Mouse (Mus musculus) intestine, embryonic 16.5 days (tissue): ENCODE measurements at regions not wholly inside any gene's neighbourhood (a gene's known extent, or its start where the extent isn't known, plus 50 kb on each side); places are given as distances from the start of the nearest gene placed in this dataset.

Source experiments
- ATAC-seq: fragments of 200-750 bp; cut with Nextera tagmentation; 2 replicates; pipeline ENCODE4 v1.8.0; 2017; ENCODE audit warnings: moderate TSS enrichment, moderate library complexity
- H3K27ac ChIP-seq: fragments of 300-500 bp; sonication (generic); 2 replicates; pipeline ENCODE4 v1.5.1; 2014; ENCODE audit warnings: mild to moderate bottlenecking, low read length
- H3K27me3 ChIP-seq: fragments of 300-500 bp; sonication (generic); replicated peaks from 2 replicates; pipeline ENCODE4 v1.6.1; 2014; ENCODE audit warnings: low read length, control low read depth, mixed read lengths; ENCODE audit not compliant: control insufficient read depth, insufficient read depth
- H3K36me3 ChIP-seq: fragments of 300-500 bp; sonication (generic); 2 replicates; pipeline ENCODE4 v1.6.1; 2014; ENCODE audit warnings: low read length, control low read depth; ENCODE audit not compliant: control insufficient read depth, insufficient read depth
- H3K4me1 ChIP-seq: fragments of 300-500 bp; sonication (generic); 2 replicates; pipeline ENCODE4 v1.6.1; 2014; ENCODE audit warnings: low read length, control low read depth, mixed read lengths; ENCODE audit not compliant: control insufficient read depth, insufficient read depth
- H3K4me2 ChIP-seq: fragments of 300-500 bp; sonication (generic); 2 replicates; pipeline ENCODE4 v1.6.1; 2014; ENCODE audit warnings: low read depth, low read length, control low read depth
- H3K4me3 ChIP-seq: fragments of 300-500 bp; sonication (generic); 2 replicates; pipeline ENCODE4 v1.5.1; 2014; ENCODE audit warnings: mild to moderate bottlenecking, low read length
- H3K9ac ChIP-seq: fragments of 300-500 bp; sonication (generic); 2 replicates; pipeline ENCODE4 v1.6.1; 2014; ENCODE audit warnings: low read depth, low read length
- H3K9me3 ChIP-seq: fragments of 300-500 bp; sonication (generic); 2 replicates; pipeline ENCODE4 v1.6.1; 2016; ENCODE audit warnings: low read length, control low read depth; ENCODE audit not compliant: control insufficient read depth
- WGBS: fragments of 180-500 bp; shearing (Covaris S2); extraction: QIAGEN DNeasy Blood & Tissue Kit; methylation state at CpG from one replicate; pipeline ENCODE4 v1.1.7; 2014; 5-methylcytosine and 5-hydroxymethylcytosine counted together

GRCm38 (mm10) chr13:16739563-16739962 lies 727.9 kb downstream of the Inhba start:
- no peaks in the 10 kb centered on the region for H3K9me3 ChIP-seq
- H3K4me2 ChIP-seq = no peak overlapping the region
- H3K4me1 ChIP-seq = no peaks in the 10 kb centered on the region
- no peak for ATAC-seq
- H3K4me3 ChIP-seq = no peak overlapping the region
- no peaks in the 10 kb centered on the region for H3K27me3 ChIP-seq
- H3K9ac ChIP-seq = no peak overlapping the region
- H3K36me3 ChIP-seq = no peaks in the 10 kb centered on the region
- WGBS = 86% methylated on average over 3 of the region's 3 CpGs
- H3K27ac ChIP-seq = no peak overlapping the region

GRCm38 (mm10) chr13:16744237-16744636 lies 732.6 kb downstream of the Inhba start:
- Histone ChIP-seq H3K4me1 (no peaks in the 10 kb centered on the region), H3K4me3 (no peak overlapping the region), H3K36me3 (no peaks in the 10 kb centered on the region), H3K27ac (no peak overlapping the region), H3K4me2 (no peak overlapping the region), H3K9me3 (no peaks in the 10 kb centered on the region), H3K27me3 (no peaks in the 10 kb centered on the region), H3K9ac (no peak overlapping the region)
- ATAC-seq = peak; percentile 58; the same call in 1 of the 2 replicates
- WGBS = 79% methylated on average over 1 of the region's 1 CpGs

- no peak overlapping the region for H3K4me2 ChIP-seq
- no peak for ATAC-seq
- no peaks in the 10 kb centered on the region for H3K36me3 ChIP-seq
- no peak overlapping the region for H3K9ac ChIP-seq
- H3K4me1 ChIP-seq = no peaks in the 10 kb centered on the region
- H3K4me3 ChIP-seq = no peak overlapping the region
- H3K9me3 ChIP-seq = no peaks in the 10 kb centered on the region
- H3K27me3 ChIP-seq = no peaks in the 10 kb centered on the region
- H3K27ac ChIP-seq = no peak overlapping the region
- 85% methylated on average over 1 of the region's 1 CpGs for WGBS
Measured at GRCm38 (mm10) chr13:16745644-16746043, 734.0 kb downstream of the Inhba start.

GRCm38 (mm10) chr13:16746451-16746850 lies 734.8 kb downstream of the Inhba start:
- H3K4me2 ChIP-seq = no peak overlapping the region
- ATAC-seq = no peak
- no peaks in the 10 kb centered on the region for H3K27me3 ChIP-seq
- H3K9ac ChIP-seq = no peak overlapping the region
- H3K4me3 ChIP-seq = no peak overlapping the region
- no peak overlapping the region for H3K27ac ChIP-seq
- no peaks in the 10 kb centered on the region for H3K36me3 ChIP-seq
- 83% methylated on average over 1 of the region's 1 CpGs for WGBS
- no peaks in the 10 kb centered on the region for H3K9me3 ChIP-seq
- H3K4me1 ChIP-seq = no peaks in the 10 kb centered on the region

GRCm38 (mm10) chr13:16756264-16756663 lies 744.6 kb downstream of the Inhba start:
- H3K9me3 ChIP-seq = no peaks in the 10 kb centered on the region
- H3K4me3 ChIP-seq = no peak overlapping the region
- H3K27ac ChIP-seq = no peak overlapping the region
- no peak for ATAC-seq
- H3K9ac ChIP-seq = no peak overlapping the region
- WGBS = 62% methylated on average over 3 of the region's 3 CpGs
- no peaks in the 10 kb centered on the region for H3K27me3 ChIP-seq
- H3K4me2 ChIP-seq = no peak overlapping the region
- H3K36me3 ChIP-seq = no peaks in the 10 kb centered on the region
- H3K4me1 ChIP-seq = no peaks in the 10 kb centered on the region

GRCm38 (mm10) chr13:16760045-16760444 lies 748.4 kb downstream of the Inhba start:
- Histone ChIP-seq H3K4me3 (no peak overlapping the region), H3K9me3 (no peaks in the 10 kb centered on the region), H3K36me3 (no peaks in the 10 kb centered on the region), H3K27me3 (no peaks in the 10 kb centered on the region), H3K4me2 (no peak overlapping the region), H3K27ac (no peak overlapping the region), H3K4me1 (no peaks in the 10 kb centered on the region), H3K9ac (no peak overlapping the region)
- ATAC-seq = no peak

- no peak overlapping the region for H3K4me2 ChIP-seq
- no peak overlapping the region for H3K27ac ChIP-seq
- H3K9me3 ChIP-seq = no peaks in the 10 kb centered on the region
- no peaks in the 10 kb centered on the region for H3K36me3 ChIP-seq
- H3K27me3 ChIP-seq = no peaks in the 10 kb centered on the region
- H3K4me3 ChIP-seq = no peak overlapping the region
- ATAC-seq = no peak
- WGBS = 59% methylated on average over 4 of the region's 4 CpGs
- H3K9ac ChIP-seq = no peak overlapping the region
- H3K4me1 ChIP-seq = no peaks in the 10 kb centered on the region
Measured at GRCm38 (mm10) chr13:16761415-16761814, 749.8 kb downstream of the Inhba start.

GRCm38 (mm10) chr13:16762326-16762725 lies 750.7 kb downstream of the Inhba start:
- H3K4me1 ChIP-seq = no peaks in the 10 kb centered on the region
- ATAC-seq = no peak
- no peaks in the 10 kb centered on the region for H3K27me3 ChIP-seq
- WGBS = 83% methylated on average over 8 of the region's 8 CpGs
- no peaks in the 10 kb centered on the region for H3K9me3 ChIP-seq
- no peaks in the 10 kb centered on the region for H3K36me3 ChIP-seq
- H3K27ac ChIP-seq = no peak overlapping the region
- no peak overlapping the region for H3K4me2 ChIP-seq
- H3K9ac ChIP-seq = no peak overlapping the region
- no peak overlapping the region for H3K4me3 ChIP-seq

GRCm38 (mm10) chr13:16762727-16763512 lies 751.3 kb downstream of the Inhba start:
- WGBS = 83% methylated on average over 8 of the region's 8 CpGs
- Histone ChIP-seq H3K27me3 (no peaks in the 10 kb centered on the region), H3K36me3 (no peaks in the 10 kb centered on the region)

GRCm38 (mm10) chr13:16763746-16764145 lies 752.1 kb downstream of the Inhba start:
- WGBS = 6% methylated on average over 2 of the region's 2 CpGs
- H3K4me3 ChIP-seq = no peak overlapping the region
- H3K27me3 ChIP-seq = no peaks in the 10 kb centered on the region
- no peak overlapping the region for H3K27ac ChIP-seq
- no peak overlapping the region for H3K9ac ChIP-seq
- no peaks in the 10 kb centered on the region for H3K9me3 ChIP-seq
- H3K36me3 ChIP-seq = no peaks in the 10 kb centered on the region
- no peak overlapping the region for H3K4me2 ChIP-seq
- no peak for ATAC-seq
- no peaks in the 10 kb centered on the region for H3K4me1 ChIP-seq

More at GRCm38 (mm10) chr13:16762727-16763512, 751.3 kb downstream of the Inhba start:
- ATAC-seq = no peak
- Histone ChIP-seq H3K9me3 (no peaks in the 10 kb centered on the region), H3K4me3 (no peak overlapping the region), H3K9ac (no peak overlapping the region), H3K4me1 (no peaks in the 10 kb centered on the region), H3K4me2 (no peak overlapping the region), H3K27ac (no peak overlapping the region)
